Mouse (Mus musculus): ENCODE results near the gene Zkscan6.

GRCm38 (mm10) chr11:65788154-65788553 lies 18.8 kb upstream of the Zkscan6 start, which contains the start of gene Map2k4:
- TF ChIP-seq NANOG (IDR thresholded peaks at IDR 0.05; ENCODE audit: borderline replicate concordance, low read length) (no peak), CTCF (conservative IDR thresholded peaks at IDR 0.05; ENCODE audit: low read length) (no peak), POU5F1 (IDR thresholded peaks at IDR 0.05; ENCODE audit: borderline replicate concordance, low read length) (no peak)

Data from E14TG2a.4 (cell line).